Mouse (Mus musculus) C2C12 (cell line): ENCODE data around the gene Sobp. TPM values are rescaled to one million over a fixed set of nuclear protein-coding genes. Genes with fewer than 3 reads are reported as not detected.

ENCODE experiments used
- H3K27me3 ChIP-seq: one replicate; pipeline ENCODE4 v1.6.1; 2011; ENCODE audit not compliant: control insufficient read depth, insufficient read depth, insufficient read length
- H3K36me3 ChIP-seq: one replicate; pipeline ENCODE4 v1.6.1; 2011; ENCODE audit not compliant: control insufficient read depth, insufficient read depth
- H3K4me3 ChIP-seq: one replicate; pipeline ENCODE4 v1.5.1; 2011; ENCODE audit warnings: mild to moderate bottlenecking, control low read depth; ENCODE audit not compliant: poor library complexity, insufficient read depth, severe bottlenecking
- H3K79me2 ChIP-seq: one replicate; pipeline ENCODE4 v1.6.1; 2011; ENCODE audit not compliant: control insufficient read depth, insufficient read depth
- H3K79me3 ChIP-seq: one replicate; pipeline ENCODE4 v1.6.1; 2011; ENCODE audit warnings: low read depth, control low read depth
- H3ac ChIP-seq: one replicate; pipeline ENCODE3; 2011; ENCODE audit warnings: low read depth; ENCODE audit not compliant: control insufficient read depth, insufficient read length
- CEBPB ChIP-seq: IDR thresholded peaks from one replicate; pipeline ENCODE4 v1.6.1; 2011; ENCODE audit warnings: low read depth, mild to moderate bottlenecking, control low read depth, moderate library complexity
- CTCF ChIP-seq: IDR thresholded peaks from one replicate; pipeline ENCODE4 v1.5.1; 2011; ENCODE audit not compliant: control insufficient read depth, insufficient read depth, insufficient read length
- FOSL1 ChIP-seq: IDR thresholded peaks from one replicate; pipeline ENCODE4 v1.8.0; 2011; ENCODE audit warnings: mild to moderate bottlenecking, low read length; ENCODE audit not compliant: poor library complexity, insufficient read depth, severe bottlenecking
- MAX ChIP-seq: IDR thresholded peaks from one replicate; pipeline ENCODE4 v1.6.1; 2011; ENCODE audit warnings: mild to moderate bottlenecking, control low read depth
- MYOD1 ChIP-seq: IDR thresholded peaks from one replicate; pipeline ENCODE4 v1.6.1; 2011; ENCODE audit warnings: low read depth; ENCODE audit not compliant: control insufficient read depth, insufficient read length
- MYOG ChIP-seq: IDR thresholded peaks from one replicate; pipeline ENCODE4 v1.6.1; 2011; ENCODE audit not compliant: control insufficient read depth, insufficient read length; ENCODE audit errors: extremely low read depth
- USF1 ChIP-seq: IDR thresholded peaks from one replicate; pipeline ENCODE4 v1.6.1; 2011; ENCODE audit warnings: low read depth, mild to moderate bottlenecking, control low read depth, moderate library complexity
- polyA plus RNA-seq: library from polyadenylated mRNA; unstranded; fragments of >200 nt; fragmentation: generic; extraction: Trizol; gene quantifications from one replicate; pipeline ENCODE4 v1.2.1, GENCODE M21; 2012; ENCODE audit warnings: missing spikeins

Gene Sobp
- polyA plus RNA-seq, 1 experiment: 1.2 TPM

DNA sequence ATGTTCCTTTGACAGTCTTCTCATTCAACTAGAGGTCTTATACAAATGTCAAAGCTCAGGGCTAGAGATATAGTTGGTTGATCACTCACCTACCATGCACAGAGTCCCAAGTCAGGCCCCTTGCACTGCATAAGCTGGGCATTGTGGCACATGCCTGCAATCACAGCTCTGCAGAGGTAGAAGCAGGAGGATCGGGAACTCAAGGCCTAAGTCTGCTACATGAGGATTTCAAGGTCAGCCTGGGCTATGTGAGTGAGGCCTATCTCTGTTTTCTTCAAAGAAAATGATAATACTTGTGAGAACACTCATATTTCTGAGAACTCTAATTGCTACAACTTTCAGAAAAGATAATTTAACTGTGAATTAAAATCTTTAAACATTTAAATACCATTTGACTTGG is 8.2 kb downstream of the Sobp start:
- Histone ChIP-seq H3K27me3 (no peaks in the 10 kb centered on the region), H3ac (no peak overlapping the region), H3K79me3 (no peaks in the 10 kb centered on the region), H3K36me3 (no peaks in the 10 kb centered on the region), H3K4me3 (no peak overlapping the region), H3K79me2 (no peaks in the 10 kb centered on the region)
- no peak for TF ChIP-seq MAX
- TF ChIP-seq FOSL1: no peak
- no peak for TF ChIP-seq USF1
- no peak for TF ChIP-seq MYOD1
- no peak for TF ChIP-seq MYOG
- no peak for TF ChIP-seq CEBPB
- no peak for TF ChIP-seq CTCF

- Histone ChIP-seq H3K4me3 (no peak overlapping the region), H3ac (no peak overlapping the region), H3K79me3 (no peaks in the 10 kb centered on the region), H3K27me3 (no peaks in the 10 kb centered on the region), H3K36me3 (no peaks in the 10 kb centered on the region), H3K79me2 (no peaks in the 10 kb centered on the region)
- TF ChIP-seq MYOD1 (no peak), MAX (no peak), USF1 (no peak), MYOG (no peak), FOSL1 (no peak), CTCF (no peak), CEBPB (no peak)
These were observed 9.9 kb downstream of the Sobp start for GRCm38 (mm10) chr10:43164406-43164805.

DNA sequence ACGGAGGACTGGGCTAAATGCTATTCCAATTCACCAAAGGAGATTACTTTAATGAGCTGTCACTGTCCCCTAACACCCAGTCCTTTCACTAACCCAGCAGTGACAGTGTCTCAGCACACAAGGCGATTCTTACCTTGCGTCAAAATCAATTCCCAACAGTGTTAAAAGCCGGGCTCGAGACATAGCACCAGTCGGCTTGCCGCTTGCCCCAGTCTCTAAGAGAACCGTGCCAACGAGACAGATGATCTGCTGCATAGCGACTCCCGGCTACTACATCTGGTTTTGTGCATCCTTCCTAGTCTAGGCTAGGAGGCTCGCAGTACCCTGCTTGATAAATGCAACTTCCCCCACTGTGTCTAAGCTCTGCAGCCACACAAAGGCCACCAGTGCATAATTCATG is 12.0 kb downstream of the Sobp start:
- Histone ChIP-seq H3ac (no peak overlapping the region), H3K27me3 (no peaks in the 10 kb centered on the region), H3K79me3 (no peaks in the 10 kb centered on the region), H3K4me3 (no peak overlapping the region), H3K79me2 (no peaks in the 10 kb centered on the region), H3K36me3 (no peaks in the 10 kb centered on the region)
- no peak for TF ChIP-seq MAX
- TF ChIP-seq USF1: no peak
- no peak for TF ChIP-seq MYOG
- TF ChIP-seq CTCF: no peak

- TF ChIP-seq MYOG (no peak), MYOD1 (no peak), CEBPB (no peak), USF1 (no peak), CTCF (no peak), FOSL1 (no peak), MAX (no peak)
- H3ac ChIP-seq: no peak overlapping the region
- no peaks in the 10 kb centered on the region for H3K79me3 ChIP-seq
- H3K4me3 ChIP-seq: no peak overlapping the region
- no peaks in the 10 kb centered on the region for H3K27me3 ChIP-seq
- no peaks in the 10 kb centered on the region for H3K79me2 ChIP-seq
- H3K36me3 ChIP-seq: no peaks in the 10 kb centered on the region
These were observed 15.0 kb downstream of the Sobp start for GRCm38 (mm10) chr10:43159333-43159732.

- no peak for TF ChIP-seq CTCF
- no peak for TF ChIP-seq USF1
- TF ChIP-seq FOSL1: no peak
- Histone ChIP-seq H3K79me3 (no peaks in the 10 kb centered on the region), H3K27me3 (no peaks in the 10 kb centered on the region), H3K79me2 (no peaks in the 10 kb centered on the region), H3K36me3 (no peaks in the 10 kb centered on the region), H3ac (no peak overlapping the region), H3K4me3 (no peak overlapping the region)
These were observed 15.4 kb downstream of the Sobp start for GRCm38 (mm10) chr10:43158917-43159316.

- no peaks in the 10 kb centered on the region for H3K36me3 ChIP-seq
- no peak overlapping the region for H3K4me3 ChIP-seq
- no peaks in the 10 kb centered on the region for H3K27me3 ChIP-seq
- no peaks in the 10 kb centered on the region for H3K79me2 ChIP-seq
- no peak for TF ChIP-seq MYOD1
- no peak for TF ChIP-seq CTCF
- TF ChIP-seq MYOG: no peak
- no peak for TF ChIP-seq CEBPB
- TF ChIP-seq MAX: no peak
- no peak for TF ChIP-seq USF1
- no peak for TF ChIP-seq FOSL1
- no peak overlapping the region for H3ac ChIP-seq
- H3K79me3 ChIP-seq: no peaks in the 10 kb centered on the region
These were observed 19.2 kb downstream of the Sobp start for GRCm38 (mm10) chr10:43155046-43155560.
